Mouse (Mus musculus) limb, embryonic 12.5 days (tissue): Measurements from ENCODE around the gene Trap1. TPM values are rescaled to one million over a fixed set of nuclear protein-coding genes. Genes with fewer than 3 reads are reported as not detected.
A peak's percentile ranks its signal among the peaks of the same experiment; 100 is the strongest.
"Not testable (repeated sequence)": the region's sequence is repeated elsewhere in the genome, so short reads cannot be mapped to it uniquely, and the experiment has no call there.

Experiments used
- ATAC-seq: fragments of 200-750 bp; cut with Nextera tagmentation; 2 replicates; pipeline ENCODE4 v1.8.0; 2017; ENCODE audit warnings: low read depth, moderate TSS enrichment; ENCODE audit not compliant: insufficient number of reproducible peaks, insufficient read depth, low FRiP score, low TSS enrichment
- H3K27ac ChIP-seq: fragments of 300-500 bp; sonication (generic); 2 replicates; pipeline ENCODE4 v1.5.1; 2016; ENCODE audit warnings: mild to moderate bottlenecking, moderate library complexity
- H3K27me3 ChIP-seq: fragments of 300-500 bp; sonication (generic); 2 replicates; pipeline ENCODE4 v1.6.1; 2016; ENCODE audit warnings: mild to moderate bottlenecking, moderate library complexity
- H3K36me3 ChIP-seq: fragments of 300-500 bp; sonication (generic); 2 replicates; pipeline ENCODE4 v1.6.1; 2016; ENCODE audit warnings: mild to moderate bottlenecking, moderate library complexity
- H3K4me1 ChIP-seq: fragments of 300-500 bp; sonication (generic); replicated peaks from 2 replicates; pipeline ENCODE4 v1.6.1; 2016
- H3K4me2 ChIP-seq: fragments of 300-500 bp; sonication (generic); 2 replicates; pipeline ENCODE4 v1.6.1; 2016; ENCODE audit warnings: mild to moderate bottlenecking, moderate library complexity
- H3K4me3 ChIP-seq: fragments of 300-500 bp; sonication (generic); replicated peaks from 2 replicates; pipeline ENCODE4 v1.5.1; 2016; ENCODE audit warnings: mild to moderate bottlenecking
- H3K9ac ChIP-seq: fragments of 300-500 bp; sonication (generic); replicated peaks from 2 replicates; pipeline ENCODE4 v1.6.1; 2016; ENCODE audit warnings: mild to moderate bottlenecking, moderate library complexity
- H3K9me3 ChIP-seq: fragments of 300-500 bp; sonication (generic); 2 replicates; pipeline ENCODE4 v1.6.1; 2016; ENCODE audit warnings: mild to moderate bottlenecking, moderate library complexity
- WGBS: fragments of 180-500 bp; shearing (Covaris S2); methylation state at CpG from one replicate; pipeline ENCODE4 v1.1.7; 2016; 5-methylcytosine and 5-hydroxymethylcytosine counted together
- microRNA-seq: library from miRNA; unstranded; fragments of <30 nt; microRNA quantifications from one replicate; pipeline ENCODE4, GENCODE M21; 2017
- polyA plus RNA-seq: library from polyadenylated mRNA; unstranded; fragments of >200 nt; fragmentation: Nextera tagmentation; extraction: Ambion mirVana; gene quantifications from 2 replicates; pipeline ENCODE4 v1.2.1, GENCODE M21; 2016

Gene Trap1
- polyA plus RNA-seq, 1 experiment from 2014 or later: 86.5 TPM

- WGBS: 89% methylated on average over 1 of the region's 1 CpGs
- Histone ChIP-seq H3K9ac (no peak overlapping the region), H3K9me3 (no peaks in the 10 kb centered on the region), H3K27ac (no peak overlapping the region), H3K4me1 (no peaks in the 10 kb centered on the region), H3K36me3 (no peaks in the 10 kb centered on the region), H3K4me3 (no peak overlapping the region), H3K4me2 (no peak overlapping the region), H3K27me3 (no peaks in the 10 kb centered on the region; the same call in 1 of the 2 replicates)
- ATAC-seq: no peak
Observed at GRCm38 (mm10) chr16:4021241-4021640, 56.4 kb downstream of the Trap1 start.

- H3K27me3 ChIP-seq, ATAC-seq, H3K4me2 ChIP-seq, H3K4me3 ChIP-seq, H3K9me3 ChIP-seq, H3K36me3 ChIP-seq, H3K9ac ChIP-seq, H3K27ac ChIP-seq, H3K4me1 ChIP-seq: not testable (repeated sequence)
- 65% methylated on average over 6 of the region's 6 CpGs for WGBS
Observed at GRCm38 (mm10) chr16:4017466-4017865, 60.2 kb downstream of the Trap1 start.

- H3K27me3 ChIP-seq, H3K4me1 ChIP-seq, ATAC-seq, H3K27ac ChIP-seq, H3K9ac ChIP-seq, H3K4me2 ChIP-seq, H3K36me3 ChIP-seq, H3K4me3 ChIP-seq, H3K9me3 ChIP-seq: not testable (repeated sequence)
- 79% methylated on average over 17 of the region's 17 CpGs for WGBS
Observed at GRCm38 (mm10) chr16:4016786-4017185, 60.8 kb downstream of the Trap1 start.

GRCm38 (mm10) chr16:4014040-4014668 is 63.5 kb downstream of the Trap1 start:
- no peak overlapping the region for H3K9ac ChIP-seq
- H3K27me3 ChIP-seq: no peaks in the 10 kb centered on the region; the same call in 1 of the 2 replicates
- no peak for ATAC-seq
- no peak overlapping the region for H3K27ac ChIP-seq
- no peaks in the 10 kb centered on the region for H3K4me1 ChIP-seq
- H3K4me3 ChIP-seq: no peak overlapping the region
- WGBS: 80% methylated on average over 5 of the region's 5 CpGs
- no peaks in the 10 kb centered on the region for H3K9me3 ChIP-seq
- H3K4me2 ChIP-seq: no peak overlapping the region
- no peaks in the 10 kb centered on the region for H3K36me3 ChIP-seq

- Histone ChIP-seq H3K27ac (no peak overlapping the region), H3K9me3 (no peaks in the 10 kb centered on the region), H3K4me3 (no peak overlapping the region), H3K4me1 (no peaks in the 10 kb centered on the region), H3K4me2 (no peak overlapping the region), H3K27me3 (no peaks in the 10 kb centered on the region), H3K36me3 (no peaks in the 10 kb centered on the region), H3K9ac (no peak overlapping the region)
- ATAC-seq: no peak
- 78% methylated on average over 4 of the region's 4 CpGs for WGBS
Observed at GRCm38 (mm10) chr16:4012882-4013570, 64.6 kb downstream of the Trap1 start.

- Histone ChIP-seq H3K27ac (peak within 1 kb of the TSS; percentile 76), H3K9ac (peak within 1 kb of the TSS; percentile 70), H3K27me3 (no peaks in the 10 kb centered on the region), H3K4me1 (peaks cover 13% of the 10 kb centered on the region), H3K4me3 (peak within 1 kb of the TSS; percentile 74), H3K9me3 (0 out of 2 replicates have a peak, but pooled peaks cover 6% of the 10 kb centered on the region), H3K4me2 (peak within 1 kb of the TSS; percentile 76), H3K36me3 (peaks cover 24% of the 10 kb centered on the region)
- peak; percentile 97 for ATAC-seq
- under 1% methylated on average over 58 of the region's 58 CpGs for WGBS
Observed at GRCm38 (mm10) chr16:4003489-4004398, 73.9 kb downstream of the Trap1 start, which contains the start of gene Slx4. Gene Slx4, minus strand, starts transcription at chr16:4003770.

Small RNAs within 50 kb of the gene (microRNA-seq; reads per million reads assigned to microRNA genes)
- not detected for gene Gm23413

Other genes with a start within 250 kb of the Trap1 start
- not detected in 2 replicates for gene Olfr15, start 246.9 kb downstream of the Trap1 start, polyA plus RNA-seq
- gene Zfp174, start 230.6 kb downstream of the Trap1 start, polyA plus RNA-seq: 1.9 TPM in 2 replicates
- 51.5 and 55.5 TPM in 2 replicates for gene Naa60, start 205.5 kb downstream of the Trap1 start, polyA plus RNA-seq
- 5.6 and 7.5 TPM in 2 replicates for gene Zfp597, start 193.3 kb downstream of the Trap1 start, polyA plus RNA-seq
- gene Gm20695, start 193.2 kb downstream of the Trap1 start, polyA plus RNA-seq: 0.93 and 2.4 TPM in 2 replicates
- gene 1700037C18Rik, start 169.1 kb downstream of the Trap1 start, polyA plus RNA-seq: 8.7 and 9.3 TPM in 2 replicates
- gene Cluap1, start 169.0 kb downstream of the Trap1 start, polyA plus RNA-seq: 25.7 and 30.6 TPM in 2 replicates
- gene Nlrc3, start 101.2 kb downstream of the Trap1 start, polyA plus RNA-seq: 0.83 and 1.5 TPM in 2 replicates
- gene Slx4, start 74.1 kb downstream of the Trap1 start, polyA plus RNA-seq: 23.1 and 27.9 TPM in 2 replicates
- 6.5 and 8.2 TPM in 2 replicates for gene Dnase1, start 40.9 kb downstream of the Trap1 start, polyA plus RNA-seq
- 42.9 and 44.1 TPM in 2 replicates for gene Crebbp, start 136.2 kb upstream of the Trap1 start, polyA plus RNA-seq